Mouse (Mus musculus): ENCODE data around the gene Shld1. TPM values are rescaled to one million over a fixed set of nuclear protein-coding genes. Genes with fewer than 3 reads are reported as not detected.

The Shld1 gene
- polyA plus RNA-seq, 1 experiment from 2014 or later = 15.3 TPM

DNA sequence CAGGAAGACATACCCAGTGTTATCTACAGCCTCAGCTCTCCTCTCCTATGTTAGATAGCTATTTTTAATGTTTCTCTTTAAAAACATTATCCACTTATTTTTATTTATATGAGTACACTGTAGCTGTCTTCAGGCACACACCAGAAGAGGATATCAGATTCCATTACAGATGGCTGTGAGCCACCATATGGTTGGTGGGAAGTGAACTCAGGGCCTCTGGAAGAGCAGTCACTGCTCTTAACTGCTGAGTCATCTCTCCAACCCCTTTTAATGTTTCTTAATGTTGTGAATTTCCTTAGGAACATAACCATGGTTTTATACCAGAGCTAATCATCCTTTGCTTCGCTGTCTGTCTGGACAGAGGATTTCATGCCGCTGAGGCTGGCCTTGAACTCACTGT, 35.1 kb downstream of the Shld1 start:
- Histone ChIP-seq H3K27ac (ENCODE audit: low read depth, low read length) (no peak overlapping the region), H3K27me3 (ENCODE audit: control insufficient read depth, insufficient read depth, low read length) (no peaks in the 10 kb centered on the region), H3K4me3 (ENCODE audit: low read depth, low read length) (no peak overlapping the region), H3K9ac (ENCODE audit: low read depth, low read length) (no peak overlapping the region), H3K4me2 (no peak overlapping the region), H3K9me3 (replicated peaks; ENCODE audit: control insufficient read depth, low read length) (no peaks in the 10 kb centered on the region), H3K36me3 (ENCODE audit: control insufficient read depth, insufficient read depth, low read length) (0 out of 2 replicates have a peak, but pooled peaks cover 2% of the 10 kb centered on the region), H3K4me1 (ENCODE audit: control insufficient read depth, insufficient read depth, low read length) (peaks cover 2% of the 10 kb centered on the region; the same call in 1 of the 2 replicates)
- WGBS (ENCODE audit: insufficient replicate concordance) = 95% methylated on average over 2 of the region's 2 CpGs
- no peak for ATAC-seq (replicated peaks; ENCODE audit: insufficient number of reproducible peaks, low FRiP score, low TSS enrichment)

DNA sequence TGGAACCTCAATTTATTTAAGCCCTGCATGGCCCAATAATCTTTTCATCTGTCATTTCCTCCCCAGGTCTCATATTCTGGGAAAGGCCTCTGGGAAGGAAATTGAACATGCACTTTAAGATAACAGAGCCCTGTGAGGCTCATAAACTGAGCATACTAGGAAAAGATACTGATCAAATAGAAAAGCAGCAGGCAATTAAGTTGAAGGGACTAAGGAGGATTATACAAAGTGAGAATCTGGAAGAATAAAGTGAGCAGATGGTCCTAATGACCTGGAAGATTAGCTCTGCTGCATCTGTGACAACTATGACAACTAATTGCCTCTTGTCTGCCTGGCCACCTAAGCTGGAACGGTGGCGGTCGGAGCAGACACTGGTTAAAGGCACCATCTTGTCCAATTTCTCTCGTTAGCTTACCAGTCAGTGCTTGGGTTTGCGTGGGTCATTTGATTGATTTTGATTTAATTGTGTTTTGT, 37.3 kb downstream of the Shld1 start:
- ATAC-seq (replicated peaks; ENCODE audit: insufficient number of reproducible peaks, low FRiP score, low TSS enrichment) = no peak
- H3K27ac ChIP-seq (ENCODE audit: low read depth, low read length) = no peak overlapping the region
- peaks cover 2% of the 10 kb centered on the region; the same call in 1 of the 2 replicates for H3K4me1 ChIP-seq (ENCODE audit: control insufficient read depth, insufficient read depth, low read length)
- H3K9ac ChIP-seq (ENCODE audit: low read depth, low read length) = no peak overlapping the region
- 73% methylated on average over 5 of the region's 5 CpGs for WGBS (ENCODE audit: insufficient replicate concordance)
- H3K27me3 ChIP-seq (ENCODE audit: control insufficient read depth, insufficient read depth, low read length) = no peaks in the 10 kb centered on the region
- H3K9me3 ChIP-seq (replicated peaks; ENCODE audit: control insufficient read depth, low read length) = no peaks in the 10 kb centered on the region
- H3K36me3 ChIP-seq (ENCODE audit: control insufficient read depth, insufficient read depth, low read length) = 0 out of 2 replicates have a peak, but pooled peaks cover 2% of the 10 kb centered on the region
- H3K4me2 ChIP-seq = no peak overlapping the region
- H3K4me3 ChIP-seq (ENCODE audit: low read depth, low read length) = no peak overlapping the region

GRCm38 (mm10) chr2:132724561-132724960, 37.8 kb downstream of the Shld1 start:
- WGBS (ENCODE audit: insufficient replicate concordance) = 88% methylated on average over 7 of the region's 7 CpGs
- Histone ChIP-seq H3K36me3 (ENCODE audit: control insufficient read depth, insufficient read depth, low read length) (0 out of 2 replicates have a peak, but pooled peaks cover 2% of the 10 kb centered on the region), H3K9ac (ENCODE audit: low read depth, low read length) (no peak overlapping the region), H3K27ac (ENCODE audit: low read depth, low read length) (no peak overlapping the region), H3K4me2 (no peak overlapping the region), H3K9me3 (replicated peaks; ENCODE audit: control insufficient read depth, low read length) (no peaks in the 10 kb centered on the region), H3K4me1 (ENCODE audit: control insufficient read depth, insufficient read depth, low read length) (peaks cover 2% of the 10 kb centered on the region; the same call in 1 of the 2 replicates), H3K4me3 (ENCODE audit: low read depth, low read length) (no peak overlapping the region), H3K27me3 (ENCODE audit: control insufficient read depth, insufficient read depth, low read length) (no peaks in the 10 kb centered on the region)
- ATAC-seq (replicated peaks; ENCODE audit: insufficient number of reproducible peaks, low FRiP score, low TSS enrichment) = no peak

- peaks cover 2% of the 10 kb centered on the region; the same call in 1 of the 2 replicates for H3K4me1 ChIP-seq (ENCODE audit: control insufficient read depth, insufficient read depth, low read length)
- no peak overlapping the region for H3K9ac ChIP-seq (ENCODE audit: low read depth, low read length)
- 0 out of 2 replicates have a peak, but pooled peaks cover 2% of the 10 kb centered on the region for H3K36me3 ChIP-seq (ENCODE audit: control insufficient read depth, insufficient read depth, low read length)
- ATAC-seq (replicated peaks; ENCODE audit: insufficient number of reproducible peaks, low FRiP score, low TSS enrichment) = no peak
- H3K27me3 ChIP-seq (ENCODE audit: control insufficient read depth, insufficient read depth, low read length) = no peaks in the 10 kb centered on the region
- no peaks in the 10 kb centered on the region for H3K9me3 ChIP-seq (replicated peaks; ENCODE audit: control insufficient read depth, low read length)
- no peak overlapping the region for H3K4me3 ChIP-seq (ENCODE audit: low read depth, low read length)
- 78% methylated on average over 9 of the region's 9 CpGs for WGBS (ENCODE audit: insufficient replicate concordance)
- H3K4me2 ChIP-seq = no peak overlapping the region
- H3K27ac ChIP-seq (ENCODE audit: low read depth, low read length) = no peak overlapping the region
Observed at GRCm38 (mm10) chr2:132725376-132725905, 38.7 kb downstream of the Shld1 start.

- 91% methylated on average over 2 of the region's 2 CpGs for WGBS (ENCODE audit: insufficient replicate concordance)
Observed at GRCm38 (mm10) chr2:132726156-132726555, 39.4 kb downstream of the Shld1 start.

GRCm38 (mm10) chr2:132732940-132733339, 46.2 kb downstream of the Shld1 start:
- Histone ChIP-seq H3K4me3 (ENCODE audit: low read depth, low read length) (no peak overlapping the region), H3K27ac (ENCODE audit: low read depth, low read length) (no peak overlapping the region), H3K9me3 (replicated peaks; ENCODE audit: control insufficient read depth, low read length) (no peaks in the 10 kb centered on the region), H3K27me3 (ENCODE audit: control insufficient read depth, insufficient read depth, low read length) (no peaks in the 10 kb centered on the region), H3K4me2 (no peak overlapping the region), H3K4me1 (ENCODE audit: control insufficient read depth, insufficient read depth, low read length) (no peaks in the 10 kb centered on the region), H3K36me3 (ENCODE audit: control insufficient read depth, insufficient read depth, low read length) (no peaks in the 10 kb centered on the region), H3K9ac (ENCODE audit: low read depth, low read length) (no peak overlapping the region)
- 88% methylated on average over 5 of the region's 5 CpGs for WGBS (ENCODE audit: insufficient replicate concordance)
- ATAC-seq (replicated peaks; ENCODE audit: insufficient number of reproducible peaks, low FRiP score, low TSS enrichment) = no peak

More at GRCm38 (mm10) chr2:132726156-132726555, 39.4 kb downstream of the Shld1 start:
- H3K27ac ChIP-seq (ENCODE audit: low read depth, low read length) = no peak overlapping the region
- no peaks in the 10 kb centered on the region for H3K27me3 ChIP-seq (ENCODE audit: control insufficient read depth, insufficient read depth, low read length)
- H3K36me3 ChIP-seq (ENCODE audit: control insufficient read depth, insufficient read depth, low read length) = 0 out of 2 replicates have a peak, but pooled peaks cover 2% of the 10 kb centered on the region
- H3K4me2 ChIP-seq = no peak overlapping the region
- H3K4me3 ChIP-seq (ENCODE audit: low read depth, low read length) = no peak overlapping the region
- no peak for ATAC-seq (replicated peaks; ENCODE audit: insufficient number of reproducible peaks, low FRiP score, low TSS enrichment)
- H3K9ac ChIP-seq (ENCODE audit: low read depth, low read length) = no peak overlapping the region
- peaks cover 2% of the 10 kb centered on the region; the same call in 1 of the 2 replicates for H3K4me1 ChIP-seq (ENCODE audit: control insufficient read depth, insufficient read depth, low read length)
- H3K9me3 ChIP-seq (replicated peaks; ENCODE audit: control insufficient read depth, low read length) = no peaks in the 10 kb centered on the region

DNA sequence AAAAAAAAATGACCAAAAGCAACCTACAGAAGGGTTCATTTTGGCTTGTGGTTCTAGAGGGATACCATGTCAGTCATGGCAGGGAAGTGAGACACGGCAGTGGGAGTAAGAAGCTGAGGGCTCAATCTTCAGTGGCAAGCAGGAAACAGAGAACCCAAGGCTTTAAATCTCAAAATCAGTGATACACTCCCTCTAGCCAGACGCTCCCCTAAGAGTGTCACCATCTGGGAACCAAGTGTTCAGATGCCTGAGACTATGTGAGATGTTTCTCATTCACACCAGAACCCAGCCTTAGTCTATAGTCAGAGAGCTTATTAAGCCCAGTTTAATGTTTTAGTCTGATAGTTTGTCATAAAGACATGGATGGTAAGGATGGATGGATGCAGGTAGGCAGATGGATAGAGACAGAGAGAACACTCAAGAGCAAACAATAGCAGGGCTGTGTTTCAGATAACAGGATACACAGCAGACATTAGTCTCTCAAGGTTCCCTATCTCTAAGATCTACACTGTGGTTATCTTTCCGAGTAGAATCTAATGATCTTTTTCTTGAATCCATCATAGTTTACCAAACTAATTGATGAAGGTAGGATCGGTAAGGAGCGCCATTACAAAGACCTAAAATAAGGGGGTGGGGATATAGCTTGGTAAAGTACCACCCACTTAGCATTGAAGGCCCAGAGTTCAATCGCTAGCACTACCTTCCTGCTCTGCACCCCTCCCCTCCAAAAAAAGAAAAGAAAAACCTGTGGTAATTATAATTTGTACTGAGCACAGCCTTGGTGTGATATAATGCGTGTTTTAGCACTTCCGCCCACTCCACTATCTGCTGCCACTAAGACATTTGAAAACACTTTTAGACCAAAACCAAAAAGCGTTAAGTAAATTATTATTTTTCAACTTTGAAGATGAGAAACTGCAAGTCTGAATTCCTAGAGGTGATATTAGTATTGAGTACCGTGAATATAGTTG, 47.2 kb downstream of the Shld1 start:
- no peaks in the 10 kb centered on the region for H3K27me3 ChIP-seq (ENCODE audit: control insufficient read depth, insufficient read depth, low read length)
- ATAC-seq (replicated peaks; ENCODE audit: insufficient number of reproducible peaks, low FRiP score, low TSS enrichment) = no peak
- no peak overlapping the region for H3K27ac ChIP-seq (ENCODE audit: low read depth, low read length)
- WGBS (ENCODE audit: insufficient replicate concordance) = 88% methylated on average over 10 of the region's 10 CpGs
- H3K9me3 ChIP-seq (replicated peaks; ENCODE audit: control insufficient read depth, low read length) = no peaks in the 10 kb centered on the region
- no peaks in the 10 kb centered on the region for H3K4me1 ChIP-seq (ENCODE audit: control insufficient read depth, insufficient read depth, low read length)
- H3K4me2 ChIP-seq = no peak overlapping the region
- H3K9ac ChIP-seq (ENCODE audit: low read depth, low read length) = no peak overlapping the region
- H3K4me3 ChIP-seq (ENCODE audit: low read depth, low read length) = no peak overlapping the region
- H3K36me3 ChIP-seq (ENCODE audit: control insufficient read depth, insufficient read depth, low read length) = no peaks in the 10 kb centered on the region

DNA sequence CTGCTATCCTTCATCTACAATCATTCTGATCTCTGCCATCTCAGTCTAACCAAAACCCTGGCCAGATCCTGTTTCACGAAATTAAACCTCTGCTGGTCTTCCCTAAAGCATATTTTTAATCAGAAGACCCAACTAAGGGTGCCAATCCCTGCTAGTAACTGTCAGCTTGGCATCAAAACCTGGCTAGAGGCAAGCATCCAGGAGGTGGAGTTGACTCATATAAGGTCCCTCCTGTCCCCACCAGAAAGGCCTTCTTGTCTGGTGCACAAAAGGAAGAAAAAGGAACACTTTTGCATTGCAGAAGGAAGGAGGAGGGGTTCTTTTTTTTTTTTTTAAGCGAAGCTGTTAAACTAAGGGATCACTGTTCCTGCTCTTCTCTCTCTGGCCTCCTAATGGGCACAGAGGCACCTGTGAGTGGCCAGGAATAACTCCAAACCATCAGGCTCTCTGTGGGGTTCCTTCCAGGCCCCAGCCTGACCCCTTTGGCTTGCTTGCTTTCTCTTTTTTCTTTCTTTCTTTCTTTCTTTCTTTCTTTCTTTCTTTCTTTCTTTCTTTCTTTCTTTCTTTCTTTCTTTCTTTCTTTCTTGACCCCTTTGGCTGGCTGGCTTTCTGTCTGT, 52.2 kb downstream of the Shld1 start:
- no peak overlapping the region for H3K4me2 ChIP-seq
- no peaks in the 10 kb centered on the region for H3K9me3 ChIP-seq (replicated peaks; ENCODE audit: control insufficient read depth, low read length)
- WGBS (ENCODE audit: insufficient replicate concordance) = 60% methylated on average over 2 of the region's 2 CpGs
- no peaks in the 10 kb centered on the region for H3K4me1 ChIP-seq (ENCODE audit: control insufficient read depth, insufficient read depth, low read length)
- ATAC-seq (replicated peaks; ENCODE audit: insufficient number of reproducible peaks, low FRiP score, low TSS enrichment) = no peak
- H3K27me3 ChIP-seq (ENCODE audit: control insufficient read depth, insufficient read depth, low read length) = no peaks in the 10 kb centered on the region
- H3K36me3 ChIP-seq (ENCODE audit: control insufficient read depth, insufficient read depth, low read length) = no peaks in the 10 kb centered on the region
- H3K9ac ChIP-seq (ENCODE audit: low read depth, low read length) = no peak overlapping the region
- no peak overlapping the region for H3K4me3 ChIP-seq (ENCODE audit: low read depth, low read length)
- H3K27ac ChIP-seq (ENCODE audit: low read depth, low read length) = no peak overlapping the region

All from heart, embryonic 11.5 days (tissue).